Mouse (Mus musculus): ENCODE results near the gene Mfap1a. TPM values are rescaled to one million over a fixed set of nuclear protein-coding genes. Genes with fewer than 3 reads are reported as not detected.
A peak's percentile ranks its signal among the peaks of the same experiment; 100 is the strongest.
"Not testable (repeated sequence)": the region's sequence is repeated elsewhere in the genome, so short reads cannot be mapped to it uniquely, and the experiment has no call there.

Mfap1a gene
- polyA plus RNA-seq, 1 experiment: 23.0 TPM

DNA sequence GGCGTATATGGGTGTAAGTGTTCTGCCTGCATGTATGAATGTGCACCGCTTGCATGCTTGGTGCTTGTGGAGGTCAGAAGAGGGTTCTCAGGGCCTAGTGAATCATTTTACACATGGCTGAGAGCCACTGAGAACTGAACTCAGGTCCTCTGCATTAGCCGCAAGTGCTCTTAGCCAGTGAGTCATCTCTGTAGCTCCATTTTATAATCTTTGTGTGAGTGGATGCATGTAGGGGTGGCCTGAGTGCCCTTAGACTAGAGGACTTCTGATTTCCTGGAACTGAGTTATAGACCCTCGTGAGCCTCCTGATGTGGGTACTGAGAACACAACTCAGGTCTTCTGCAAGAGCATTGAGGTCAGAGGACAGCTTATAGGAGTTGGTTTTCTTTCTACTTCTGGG, 7.7 kb upstream of the Mfap1a start:
- Histone ChIP-seq H3K4me3 (replicated peaks; ENCODE audit: control insufficient read depth, low read depth, low read length) (no peak overlapping the region), H3K4me1 (ENCODE audit: control insufficient read depth, insufficient read depth, low read length) (no peaks in the 10 kb centered on the region), H3K27ac (ENCODE audit: control insufficient read depth, insufficient read depth, low read depth, low read length, poor library complexity) (no peak overlapping the region)
- 88% methylated on average over 4 of the region's 4 CpGs for WGBS
- no peak for TF ChIP-seq CTCF (IDR thresholded peaks at IDR 0.05; ENCODE audit: control insufficient read depth, insufficient read depth, low read length)
- no peak for TF ChIP-seq POLR2A (IDR thresholded peaks at IDR 0.05; ENCODE audit: borderline replicate concordance, control insufficient read depth, low read depth, low read length)

GRCm38 (mm10) chr2:121512991-121513765, 6.7 kb upstream of the Mfap1a start:
- H3K27ac ChIP-seq (ENCODE audit: control insufficient read depth, insufficient read depth, low read depth, low read length, poor library complexity); H3K4me1 ChIP-seq (ENCODE audit: control insufficient read depth, insufficient read depth, low read length); H3K4me3 ChIP-seq (replicated peaks; ENCODE audit: control insufficient read depth, low read depth, low read length): not testable (repeated sequence)
- 89% methylated on average over 5 of the region's 5 CpGs for WGBS

DNA sequence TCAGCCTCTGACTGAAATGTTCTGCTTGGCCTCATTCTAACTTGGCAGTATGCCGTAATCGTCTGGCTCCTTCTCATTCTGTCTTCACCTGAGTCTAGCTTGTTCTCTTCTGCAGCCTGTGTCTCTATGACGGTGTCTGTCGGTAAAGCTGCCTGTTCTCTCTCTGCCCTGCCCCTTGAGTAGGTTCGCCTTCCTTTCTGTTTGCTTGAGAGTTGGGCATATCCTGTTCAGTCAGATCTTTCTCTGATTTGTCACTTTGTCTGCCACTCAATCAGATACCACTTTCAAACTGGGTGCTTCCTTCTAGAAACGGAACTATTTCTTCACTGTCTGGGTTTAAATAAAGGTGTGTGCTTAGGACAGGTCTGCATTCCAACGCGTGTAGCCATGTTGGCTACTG, 4.9 kb upstream of the Mfap1a start:
- TF ChIP-seq POLR2A (IDR thresholded peaks at IDR 0.05; ENCODE audit: borderline replicate concordance, control insufficient read depth, low read depth, low read length) (no peak), CTCF (IDR thresholded peaks at IDR 0.05; ENCODE audit: control insufficient read depth, insufficient read depth, low read length) (no peak)
- 85% methylated on average over 8 of the region's 8 CpGs for WGBS
- H3K27ac ChIP-seq (ENCODE audit: control insufficient read depth, insufficient read depth, low read depth, low read length, poor library complexity): no peak overlapping the region
- H3K4me1 ChIP-seq (ENCODE audit: control insufficient read depth, insufficient read depth, low read length): no peaks in the 10 kb centered on the region; the same call in 1 of the 2 replicates
- H3K4me3 ChIP-seq (replicated peaks; ENCODE audit: control insufficient read depth, low read depth, low read length): no peak overlapping the region

DNA sequence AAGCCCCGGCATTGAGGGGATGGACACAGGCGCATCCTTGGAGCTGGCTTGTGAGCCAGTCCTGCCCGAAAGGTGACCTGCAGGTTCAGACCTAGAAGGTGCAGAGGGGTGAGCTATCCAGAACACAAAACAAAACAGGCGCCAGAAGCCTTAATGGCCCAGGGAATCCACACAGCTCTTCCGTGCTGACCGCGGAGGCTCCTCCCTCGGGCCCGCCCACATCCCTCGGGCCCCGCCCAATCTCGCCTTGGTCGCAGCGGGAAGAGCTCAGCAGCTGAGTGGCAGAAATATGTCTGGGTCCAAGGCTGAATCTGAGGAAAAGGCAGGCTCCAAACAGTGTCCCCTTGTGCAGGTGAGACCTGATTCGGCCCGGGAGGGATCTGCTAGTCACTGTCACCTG, 3.1 kb upstream of the Mfap1a start:
- Histone ChIP-seq H3K4me3 (replicated peaks; ENCODE audit: control insufficient read depth, low read depth, low read length) (peak overlapping the region; percentile 48), H3K4me1 (ENCODE audit: control insufficient read depth, insufficient read depth, low read length) (no peaks in the 10 kb centered on the region; the same call in 1 of the 2 replicates), H3K27ac (ENCODE audit: control insufficient read depth, insufficient read depth, low read depth, low read length, poor library complexity) (no peak overlapping the region)
- no peak for TF ChIP-seq POLR2A (IDR thresholded peaks at IDR 0.05; ENCODE audit: borderline replicate concordance, control insufficient read depth, low read depth, low read length)
- TF ChIP-seq CTCF (IDR thresholded peaks at IDR 0.05; ENCODE audit: control insufficient read depth, insufficient read depth, low read length): no peak
- WGBS: 57% methylated on average over 16 of the region's 16 CpGs

DNA sequence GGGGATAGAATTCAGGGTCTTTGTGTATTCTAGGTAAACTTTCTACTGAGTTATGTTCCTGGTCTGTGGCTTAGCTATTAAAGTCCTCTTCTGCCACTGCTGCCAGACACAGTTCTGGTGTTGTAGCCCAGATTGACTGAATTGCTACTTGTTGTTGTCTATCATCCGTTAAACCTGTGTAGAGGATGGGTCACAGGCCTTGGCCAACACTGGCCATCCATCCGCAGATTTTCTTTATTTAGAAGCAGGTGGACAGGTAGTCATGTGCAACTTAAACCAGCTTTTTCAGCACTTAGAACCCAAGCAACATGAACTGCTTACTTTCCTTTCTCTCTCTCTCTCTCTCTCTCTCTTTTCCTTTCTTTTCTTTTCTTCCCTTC, 1.5 kb upstream of the Mfap1a start:
- WGBS: 79% methylated on average over 2 of the region's 2 CpGs
- H3K27ac ChIP-seq (ENCODE audit: control insufficient read depth, insufficient read depth, low read depth, low read length, poor library complexity): no peak overlapping the region
- no peak for TF ChIP-seq CTCF (IDR thresholded peaks at IDR 0.05; ENCODE audit: control insufficient read depth, insufficient read depth, low read length)
- TF ChIP-seq POLR2A (IDR thresholded peaks at IDR 0.05; ENCODE audit: borderline replicate concordance, control insufficient read depth, low read depth, low read length): no peak
- peak overlapping the region; percentile 2 for H3K4me3 ChIP-seq (replicated peaks; ENCODE audit: control insufficient read depth, low read depth, low read length)
- no peaks in the 10 kb centered on the region; the same call in 1 of the 2 replicates for H3K4me1 ChIP-seq (ENCODE audit: control insufficient read depth, insufficient read depth, low read length)

- 5% methylated on average over 12 of the region's 12 CpGs for WGBS
- H3K4me1 ChIP-seq (ENCODE audit: control insufficient read depth, insufficient read depth, low read length): no peaks in the 10 kb centered on the region; the same call in 1 of the 2 replicates
- TF ChIP-seq POLR2A (IDR thresholded peaks at IDR 0.05; ENCODE audit: borderline replicate concordance, control insufficient read depth, low read depth, low read length) (no peak), CTCF (IDR thresholded peaks at IDR 0.05; ENCODE audit: control insufficient read depth, insufficient read depth, low read length) (no peak)
- no peak overlapping the region for H3K27ac ChIP-seq (ENCODE audit: control insufficient read depth, insufficient read depth, low read depth, low read length, poor library complexity)
- peak overlapping the region; percentile 70 for H3K4me3 ChIP-seq (replicated peaks; ENCODE audit: control insufficient read depth, low read depth, low read length)
These were observed 897 bp upstream of the Mfap1a start for GRCm38 (mm10) chr2:121507173-121507950.

GRCm38 (mm10) chr2:121501550-121501949, 4.9 kb downstream of the Mfap1a start:
- not testable (repeated sequence) for H3K27ac ChIP-seq (ENCODE audit: control insufficient read depth, insufficient read depth, low read depth, low read length, poor library complexity); H3K4me3 ChIP-seq (replicated peaks; ENCODE audit: control insufficient read depth, low read depth, low read length); H3K4me1 ChIP-seq (ENCODE audit: control insufficient read depth, insufficient read depth, low read length)
- 73% methylated on average over 3 of the region's 6 CpGs for WGBS

DNA sequence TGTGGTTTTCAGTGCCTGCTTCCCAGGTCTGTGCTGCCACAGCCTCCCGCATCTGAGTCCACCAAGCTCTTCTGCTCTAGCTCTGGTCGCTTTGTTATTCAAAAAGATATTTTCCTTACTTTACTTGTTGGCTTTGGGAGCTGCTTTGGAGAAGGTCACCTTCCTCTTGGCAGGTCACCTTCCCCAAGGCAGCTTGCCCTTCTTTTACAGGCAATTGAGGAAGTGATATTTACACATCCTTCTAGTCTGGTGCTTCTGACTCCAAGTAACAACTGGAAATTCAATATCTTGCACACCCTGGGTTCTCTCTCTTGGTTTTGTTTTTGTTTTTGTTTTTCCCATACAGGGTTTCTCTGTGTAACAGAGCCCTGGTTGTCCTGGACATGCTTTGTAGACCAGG, 22.1 kb downstream of the Mfap1a start:
- not testable (repeated sequence) for H3K4me1 ChIP-seq (ENCODE audit: control insufficient read depth, insufficient read depth, low read length); H3K4me3 ChIP-seq (replicated peaks; ENCODE audit: control insufficient read depth, low read depth, low read length); H3K27ac ChIP-seq (ENCODE audit: control insufficient read depth, insufficient read depth, low read depth, low read length, poor library complexity)
- 75% methylated on average over 2 of the region's 2 CpGs for WGBS

- no peak overlapping the region for H3K4me3 ChIP-seq (replicated peaks; ENCODE audit: control insufficient read depth, low read depth, low read length)
- WGBS: 81% methylated on average over 8 of the region's 8 CpGs
- no peaks in the 10 kb centered on the region for H3K4me1 ChIP-seq (ENCODE audit: control insufficient read depth, insufficient read depth, low read length)
- no peak for TF ChIP-seq CTCF (IDR thresholded peaks at IDR 0.05; ENCODE audit: control insufficient read depth, insufficient read depth, low read length)
- TF ChIP-seq POLR2A (IDR thresholded peaks at IDR 0.05; ENCODE audit: borderline replicate concordance, control insufficient read depth, low read depth, low read length): no peak
- H3K27ac ChIP-seq (ENCODE audit: control insufficient read depth, insufficient read depth, low read depth, low read length, poor library complexity): no peak overlapping the region
These were observed 22.9 kb downstream of the Mfap1a start for GRCm38 (mm10) chr2:121483576-121483975.

GRCm38 (mm10) chr2:121480916-121481315, 25.5 kb downstream of the Mfap1a start:
- H3K4me1 ChIP-seq (ENCODE audit: control insufficient read depth, insufficient read depth, low read length); H3K4me3 ChIP-seq (replicated peaks; ENCODE audit: control insufficient read depth, low read depth, low read length); H3K27ac ChIP-seq (ENCODE audit: control insufficient read depth, insufficient read depth, low read depth, low read length, poor library complexity): not testable (repeated sequence)
- 84% methylated on average over 13 of the region's 13 CpGs for WGBS
